ENCODE assay signal across 8 mouse cellular contexts in the genomic region with DNA sequence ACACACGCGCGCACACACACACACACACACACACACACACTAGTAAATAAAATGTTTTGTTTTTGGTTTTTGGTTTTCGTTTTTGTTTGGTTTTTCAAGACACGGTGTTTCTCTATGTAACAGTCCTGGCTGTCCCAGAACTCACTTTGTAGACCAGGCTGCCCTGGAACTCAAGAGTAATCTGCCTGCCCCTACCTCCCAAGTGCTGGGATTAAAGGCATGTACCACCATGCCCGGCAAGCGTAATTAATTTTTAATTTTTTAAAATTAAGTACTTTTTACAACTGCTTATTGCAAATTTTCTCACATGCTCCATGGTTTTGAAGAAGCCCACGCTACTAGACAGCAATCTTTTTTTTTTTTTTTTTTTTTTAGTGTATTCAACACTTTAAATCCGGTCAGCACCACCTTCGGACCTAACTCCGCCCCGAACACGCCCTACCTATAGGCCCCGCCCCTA. TPM values are rescaled to one million over a fixed set of nuclear protein-coding genes. Genes with fewer than 3 reads are reported as not detected.
DNase-seq lines count a peak whose midpoint lies in the region; ATAC-seq and TF ChIP-seq lines count a peak whose summit lies in the region.

No protein-coding gene starts in this region.

- H3K4me1 ChIP-seq in lung, postnatal 0 days (ENCODE audit: insufficient read depth, low read depth, low read length): no peaks in the 10 kb centered on the region
- H3K4me1 ChIP-seq in limb, embryonic 11.5 days (ENCODE audit: control insufficient read depth, insufficient read depth, low read length): no peaks in the 10 kb centered on the region
- H3K4me1 ChIP-seq in neural tube, embryonic 15.5 days: peaks cover 12% of the 10 kb centered on the region

- no peak for TF ChIP-seq CTCF in gastrocnemius, adult 2 months (IDR thresholded peaks at IDR 0.05)
- TF ChIP-seq CTCF in lung, postnatal 0 days (IDR thresholded peaks at IDR 0.05): no peak

- no peak for DNase-seq in gastrocnemius, adult 2 months
- no peak for DNase-seq in gastrocnemius, adult 8-10 months (ENCODE audit: low spot score in 2 of 2)
- no peak for DNase-seq in lung, postnatal 0 days (ENCODE audit: low spot score)
- no peak for DNase-seq in lung, postnatal 25 days (ENCODE audit: low spot score)
- DNase-seq in limb, embryonic 11.5 days (ENCODE audit: low spot score): no peak
- no peak for DNase-seq in right cerebral cortex, postnatal 4 days
- no peak for DNase-seq in spleen, postnatal 4 days (ENCODE audit: low spot score in 2 of 2)

- H3K27me3 ChIP-seq in lung, postnatal 0 days (replicated peaks; ENCODE audit: insufficient read depth, low read length): no peaks in the 10 kb centered on the region
- no peaks in the 10 kb centered on the region for H3K27me3 ChIP-seq in limb, embryonic 11.5 days (ENCODE audit: control insufficient read depth, insufficient read depth, low read length)
- no peaks in the 10 kb centered on the region for H3K27me3 ChIP-seq in neural tube, embryonic 15.5 days (replicated peaks)

- H3K4me3 ChIP-seq in gastrocnemius, adult 2 months: peak overlapping the region; percentile 93
- peak overlapping the region; percentile 59; the same call in 1 of the 2 replicates for H3K4me3 ChIP-seq in lung, postnatal 0 days (ENCODE audit: low read depth, low read length)
- H3K4me3 ChIP-seq in limb, embryonic 11.5 days (ENCODE audit: low read depth, low read length): peak overlapping the region; percentile 46
- peak overlapping the region; percentile 47 for H3K4me3 ChIP-seq in neural tube, embryonic 15.5 days (replicated peaks)

- WGBS in lung, postnatal 0 days: 25% methylated on average over 14 of the region's 14 CpGs
- 21% methylated on average over 14 of the region's 14 CpGs for WGBS in limb, embryonic 11.5 days
- WGBS in neural tube, embryonic 15.5 days: 28% methylated on average over 14 of the region's 14 CpGs

- no peak for TF ChIP-seq EP300 in lung, postnatal 0 days (IDR thresholded peaks at IDR 0.05)

- no peak for ATAC-seq in lung, postnatal 0 days
- ATAC-seq in limb, embryonic 11.5 days (ENCODE audit: insufficient number of reproducible peaks, low FRiP score, low TSS enrichment, low read depth): 0 out of 2 replicates have a peak, but pooled peaks have one; percentile 18
- ATAC-seq in neural tube, embryonic 15.5 days (ENCODE audit: low FRiP score): no peak

- no peaks in the 10 kb centered on the region for H3K36me3 ChIP-seq in lung, postnatal 0 days (ENCODE audit: insufficient read depth, low read length)
- H3K36me3 ChIP-seq in limb, embryonic 11.5 days (ENCODE audit: control insufficient read depth, insufficient read depth, low read length): no peaks in the 10 kb centered on the region
- H3K36me3 ChIP-seq in neural tube, embryonic 15.5 days: no peaks in the 10 kb centered on the region

- H3K27ac ChIP-seq in gastrocnemius, adult 2 months: peak overlapping the region; percentile 95; the same call in 1 of the 2 replicates
- H3K27ac ChIP-seq in lung, postnatal 0 days (ENCODE audit: low read length): no peak overlapping the region
- H3K27ac ChIP-seq in limb, embryonic 11.5 days (replicated peaks; ENCODE audit: low read depth, low read length): no peak overlapping the region
- no peak overlapping the region for H3K27ac ChIP-seq in neural tube, embryonic 15.5 days (replicated peaks)

- H3K4me2 ChIP-seq in lung, postnatal 0 days (replicated peaks; ENCODE audit: low read depth, low read length): peak overlapping the region; percentile 67
- H3K4me2 ChIP-seq in limb, embryonic 11.5 days (ENCODE audit: low read depth, severe bottlenecking): peak overlapping the region; percentile 72
- H3K4me2 ChIP-seq in neural tube, embryonic 15.5 days: peak overlapping the region; percentile 81

- H3K9me3 ChIP-seq in lung, postnatal 0 days (ENCODE audit: low read length): no peaks in the 10 kb centered on the region
- no peaks in the 10 kb centered on the region for H3K9me3 ChIP-seq in limb, embryonic 11.5 days (ENCODE audit: control insufficient read depth, low read length)
- H3K9me3 ChIP-seq in neural tube, embryonic 15.5 days (replicated peaks): no peaks in the 10 kb centered on the region

- intact Hi-C loops in gastrocnemius, adult 2 months (cut with DNase I): loop anchor here (2.0 kb wide), 1 partner anchor 306 kb away; a partner anchor contains a TSS

- H3K9ac ChIP-seq in lung, postnatal 0 days (replicated peaks; ENCODE audit: low read depth): no peak overlapping the region
- H3K9ac ChIP-seq in limb, embryonic 11.5 days (ENCODE audit: low read length): no peak overlapping the region
- peak overlapping the region; percentile 36 for H3K9ac ChIP-seq in neural tube, embryonic 15.5 days (replicated peaks)

RNA-seq across cellular contexts. Expression of a gene that starts 0.3 kb away (rescaled TPM):
- 10 to 100 TPM; 18.4 to 37.6 TPM for total RNA-seq in gastrocnemius, adult 2 months (2021)
- 10 to 100 TPM; 21.2 to 26.8 (median 24.0) TPM for total RNA-seq in gastrocnemius, adult 8-10 months (2022)
- polyA plus RNA-seq in lung, postnatal 0 days (2015; fragmentation: Nextera tagmentation; extraction: Ambion mirVana): 22.0 and 23.0 TPM in 2 replicates
- 11.2 TPM in 2 replicates for polyA plus RNA-seq in limb, embryonic 11.5 days (2014; fragmentation: Nextera tagmentation; extraction: Ambion mirVana)
- 4.1 and 7.7 TPM in 2 replicates for polyA plus RNA-seq in neural tube, embryonic 15.5 days (2015; fragmentation: Nextera tagmentation; extraction: Ambion mirVana)
